Mouse (Mus musculus) myocyte (in vitro differentiated cells): ENCODE results near the gene Ssb.

Experiments
- CEBPB ChIP-seq: IDR thresholded peaks from 2 replicates; pipeline ENCODE4 v1.6.1; 2011; ENCODE audit warnings: mild to moderate bottlenecking, moderate library complexity; ENCODE audit not compliant: poor library complexity, insufficient read depth, severe bottlenecking
- E2F4 ChIP-seq: IDR thresholded peaks from one replicate; pipeline ENCODE4 v1.6.1; 2011; ENCODE audit warnings: mild to moderate bottlenecking, control low read depth, moderate library complexity; ENCODE audit not compliant: insufficient read depth
- MYOD1 ChIP-seq, 3 experiments: IDR thresholded peaks; one replicate each; pipeline ENCODE4 v1.6.1; 2011; ENCODE audit warnings: control low read depth in 2 of 3, low read depth in 2 of 3, mild to moderate bottlenecking in 2 of 3, moderate library complexity in 1 of 3; ENCODE audit not compliant: insufficient read length in 2 of 3, control insufficient read depth in 1 of 3
- MYOG ChIP-seq, 3 experiments: IDR thresholded peaks; one replicate each; pipeline ENCODE4 v1.6.1; 2011; ENCODE audit warnings: control low read depth in 2 of 3, low read depth in 2 of 3, mild to moderate bottlenecking in 2 of 3; ENCODE audit not compliant: insufficient read length in 2 of 3, control insufficient read depth in 1 of 3, insufficient read depth in 1 of 3
- POLR2A ChIP-seq: IDR thresholded peaks from one replicate; pipeline ENCODE4 v1.6.1; 2011; ENCODE audit warnings: low read depth, mild to moderate bottlenecking, control low read depth, moderate library complexity; ENCODE audit not compliant: insufficient read length
- POLR2AphosphoS2 ChIP-seq: IDR thresholded peaks from one replicate; pipeline ENCODE4 v1.6.1; 2011; ENCODE audit warnings: low read depth, control low read depth; ENCODE audit not compliant: insufficient read length
- TCF3 ChIP-seq: IDR thresholded peaks from one replicate; pipeline ENCODE4 v1.6.1; 2011; ENCODE audit warnings: low read depth, control low read depth; ENCODE audit not compliant: insufficient read length
- USF1 ChIP-seq: IDR thresholded peaks from one replicate; pipeline ENCODE4 v1.6.1; 2011; ENCODE audit warnings: low read depth, mild to moderate bottlenecking, control low read depth, moderate library complexity

- TF ChIP-seq POLR2AphosphoS2 = no peak
- no peak for TF ChIP-seq CEBPB
- no peak for TF ChIP-seq E2F4
- TF ChIP-seq POLR2A = no peak
- TF ChIP-seq MYOG (IDR thresholded peaks at IDR 0.05; ENCODE audit: control insufficient read depth in 1 of 3, insufficient read depth in 1 of 3, insufficient read length in 2 of 3, low read depth in 2 of 3) = no peak
- TF ChIP-seq TCF3 = no peak
- TF ChIP-seq USF1 = no peak
- TF ChIP-seq MYOD1 (IDR thresholded peaks at IDR 0.05; ENCODE audit: control insufficient read depth in 1 of 3, insufficient read length in 2 of 3, low read depth in 2 of 3) = no peak
Measured at GRCm38 (mm10) chr2:69912801-69913200, 51.4 kb downstream of the Ssb start.
